21 mouse cellular contexts compared by ENCODE assay signal in the genomic region with DNA sequence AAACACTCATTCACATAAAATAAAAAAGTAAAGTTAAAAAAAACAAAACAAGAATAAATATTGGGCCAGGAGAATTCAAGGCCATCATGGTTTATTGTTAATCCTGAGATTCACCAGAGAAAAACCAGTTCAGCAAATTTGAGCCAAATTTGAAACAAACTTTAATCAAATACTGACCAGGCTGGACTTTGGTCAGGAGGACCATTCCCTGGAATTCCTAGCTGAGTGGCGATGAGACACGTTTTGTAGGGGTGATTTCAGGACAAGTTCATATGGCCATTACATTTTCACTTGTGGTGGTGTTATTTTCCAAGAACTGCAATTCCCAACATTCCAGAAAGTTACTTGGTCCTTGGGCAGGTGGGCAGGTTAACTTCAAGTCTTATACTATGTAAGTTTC.
"Had no signal": no experiment of that assay in that cellular context is flagged by ENCODE, and none has a peak within 500 bp of the region (broad histone marks: within the 10 kb centered on the region; RNA-seq: fewer than 3 reads in every experiment).

No protein-coding gene starts in this region.

- H3K9me3 ChIP-seq: limb, embryonic 12.5 days; limb, embryonic 15.5 days; liver, embryonic 13.5 days; neural tube, embryonic 12.5 days; neural tube, embryonic 15.5 days had no signal

- H3K27me3 ChIP-seq: limb, embryonic 12.5 days; limb, embryonic 15.5 days; liver, embryonic 13.5 days; neural tube, embryonic 12.5 days; neural tube, embryonic 15.5 days had no signal

- ATAC-seq: hindbrain, postnatal 0 days; inflammation-experienced regulatory T-cells, adult 6 months; intestine, embryonic 16.5 days had no signal

- DNase-seq: left cerebral cortex, postnatal 4 days; liver, embryonic 13.5 days; lung, adult 2 months; lung, postnatal 14 days; lung, postnatal 4 days; midbrain, embryonic 14.5 days; right cerebral cortex, adult 18-20 months; right cerebral cortex, postnatal 14 days; right cerebral cortex, postnatal 4 days; thymus, adult 2 months; thymus, postnatal 14 days; thymus, postnatal 4 days had no signal

- H3K27ac ChIP-seq: hindbrain, postnatal 0 days; limb, embryonic 12.5 days; limb, embryonic 15.5 days; neural tube, embryonic 12.5 days; neural tube, embryonic 15.5 days; stomach, postnatal 0 days had no signal

- H3K4me1 ChIP-seq: limb, embryonic 12.5 days; limb, embryonic 15.5 days; neural tube, embryonic 12.5 days; neural tube, embryonic 15.5 days had no signal

- H3K4me3 ChIP-seq: limb, embryonic 12.5 days; limb, embryonic 15.5 days; liver, embryonic 13.5 days; neural tube, embryonic 12.5 days; neural tube, embryonic 15.5 days had no signal

- H3K4me2 ChIP-seq: limb, embryonic 12.5 days; limb, embryonic 15.5 days; liver, embryonic 13.5 days; midbrain, embryonic 11.5 days; neural tube, embryonic 12.5 days; neural tube, embryonic 15.5 days had no signal

- H3K9ac ChIP-seq: limb, embryonic 12.5 days; limb, embryonic 15.5 days; liver, embryonic 13.5 days; neural tube, embryonic 12.5 days; neural tube, embryonic 15.5 days had no signal
